Mouse (Mus musculus) hematopoietic stem cell, adult 5-6 weeks (primary cell): Measurements from ENCODE around the gene Doc2b. TPM values are rescaled to one million over a fixed set of nuclear protein-coding genes. Genes with fewer than 3 reads are reported as not detected.

Experiments
- ATAC-seq, 2 experiments: fragments of 125-278 bp in 1 of 2; replicated peaks in 1 of 2; 2 replicates each; pipeline ENCODE4 v1.8.0; 2016 to 2017; ENCODE audit warnings: inconsistent platforms in 2 of 2, mild to moderate bottlenecking in 2 of 2, moderate number of reproducible peaks in 2 of 2, low read depth in 1 of 2, moderate TSS enrichment in 1 of 2; ENCODE audit not compliant: low FRiP score in 2 of 2, poor library complexity in 2 of 2, severe bottlenecking in 2 of 2, insufficient read depth in 1 of 2, low TSS enrichment in 1 of 2
- total RNA-seq: library from RNA; stranded (forward); fragments of 172-1452, 232-1000 nt; gene quantifications from 2 replicates; pipeline ENCODE4 v1.2.3, GENCODE M21; 2017

Gene Doc2b
- total RNA-seq: 0.13 TPM in 1 of 2 replicates, not detected in the other

DNA sequence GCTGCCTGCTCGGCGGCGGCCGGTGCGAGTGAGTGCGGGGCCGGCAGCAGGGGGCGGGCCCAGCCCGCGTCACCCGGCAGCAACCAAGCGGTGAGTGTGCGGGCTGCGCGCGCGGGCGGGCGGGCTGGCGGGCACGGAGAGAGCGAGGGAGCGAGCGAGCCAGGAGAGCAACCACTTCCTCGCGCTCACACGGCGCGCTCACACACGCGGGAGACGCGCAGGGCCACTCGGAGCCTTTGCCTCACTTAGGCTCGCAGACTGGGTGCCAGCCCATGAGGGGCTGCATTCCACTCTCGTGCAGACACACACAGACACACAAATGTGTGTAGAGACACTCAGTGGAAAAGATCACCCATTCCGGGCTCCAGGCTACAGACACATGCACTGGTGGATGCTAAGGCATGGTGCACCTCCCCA is at the start of gene Doc2b:
Gene Doc2b (minus strand): TSS at position 21 of the 417 bp plus-strand sequence.
- peak in 1 of 2 experiments; percentile 40; a peak in 1 of 4 replicates for ATAC-seq

DNA sequence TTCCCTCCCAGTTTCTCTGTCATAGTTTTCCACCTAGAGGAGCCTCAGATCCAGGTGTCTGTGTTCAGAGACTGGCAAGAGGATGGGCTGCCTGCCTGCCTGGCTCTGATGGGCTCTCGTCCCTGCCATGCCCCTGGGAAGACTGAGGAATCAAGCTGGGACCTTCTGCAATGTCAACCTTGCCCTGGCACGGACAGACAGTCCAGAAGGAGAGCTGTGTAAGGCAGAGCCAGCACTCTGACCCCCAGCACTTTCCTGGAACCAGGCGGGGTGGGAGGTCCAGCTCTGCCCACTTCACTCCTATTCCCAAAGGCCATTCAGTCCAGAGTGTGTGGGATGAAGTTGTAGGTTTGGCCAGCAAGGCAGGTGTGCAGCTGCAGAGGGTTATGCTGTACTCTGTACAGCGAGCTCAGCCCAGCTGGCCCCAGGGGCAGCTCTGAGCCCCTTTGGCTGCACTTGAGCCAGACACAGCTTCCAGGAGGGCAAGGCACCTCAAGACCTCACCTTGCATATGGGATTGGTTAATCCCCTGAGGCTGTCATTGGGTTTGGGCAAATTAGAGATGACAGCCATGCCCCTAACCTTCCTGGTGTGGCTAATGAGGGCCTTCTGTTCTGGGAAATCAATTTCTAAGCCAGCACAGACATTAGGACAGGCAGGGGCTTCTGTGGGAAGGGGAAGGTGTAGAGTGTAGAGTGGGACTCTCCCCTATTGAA is 47.2 kb upstream of the Doc2b start:
- ATAC-seq: no peak

DNA sequence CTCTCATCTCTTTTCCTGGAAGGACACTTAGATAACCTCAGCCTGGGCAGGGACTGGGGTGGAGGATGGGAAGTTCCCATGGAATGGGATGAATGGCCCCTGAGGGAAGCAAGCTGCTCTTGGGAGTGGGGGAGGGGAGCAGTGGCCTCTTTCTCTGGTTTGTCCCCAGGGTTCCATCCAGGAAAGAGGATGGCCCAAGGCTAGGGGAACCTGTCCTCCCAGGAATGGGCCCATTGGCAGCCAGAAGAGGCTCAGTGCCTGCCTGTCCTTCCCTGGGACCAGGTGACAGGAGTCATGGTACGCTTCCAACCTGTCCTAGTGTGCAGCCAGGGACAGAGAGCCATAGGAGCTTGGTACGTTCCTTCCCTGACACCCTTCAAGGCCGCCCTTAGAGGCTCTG is 45.7 kb upstream of the Doc2b start:
- ATAC-seq: no peak

DNA sequence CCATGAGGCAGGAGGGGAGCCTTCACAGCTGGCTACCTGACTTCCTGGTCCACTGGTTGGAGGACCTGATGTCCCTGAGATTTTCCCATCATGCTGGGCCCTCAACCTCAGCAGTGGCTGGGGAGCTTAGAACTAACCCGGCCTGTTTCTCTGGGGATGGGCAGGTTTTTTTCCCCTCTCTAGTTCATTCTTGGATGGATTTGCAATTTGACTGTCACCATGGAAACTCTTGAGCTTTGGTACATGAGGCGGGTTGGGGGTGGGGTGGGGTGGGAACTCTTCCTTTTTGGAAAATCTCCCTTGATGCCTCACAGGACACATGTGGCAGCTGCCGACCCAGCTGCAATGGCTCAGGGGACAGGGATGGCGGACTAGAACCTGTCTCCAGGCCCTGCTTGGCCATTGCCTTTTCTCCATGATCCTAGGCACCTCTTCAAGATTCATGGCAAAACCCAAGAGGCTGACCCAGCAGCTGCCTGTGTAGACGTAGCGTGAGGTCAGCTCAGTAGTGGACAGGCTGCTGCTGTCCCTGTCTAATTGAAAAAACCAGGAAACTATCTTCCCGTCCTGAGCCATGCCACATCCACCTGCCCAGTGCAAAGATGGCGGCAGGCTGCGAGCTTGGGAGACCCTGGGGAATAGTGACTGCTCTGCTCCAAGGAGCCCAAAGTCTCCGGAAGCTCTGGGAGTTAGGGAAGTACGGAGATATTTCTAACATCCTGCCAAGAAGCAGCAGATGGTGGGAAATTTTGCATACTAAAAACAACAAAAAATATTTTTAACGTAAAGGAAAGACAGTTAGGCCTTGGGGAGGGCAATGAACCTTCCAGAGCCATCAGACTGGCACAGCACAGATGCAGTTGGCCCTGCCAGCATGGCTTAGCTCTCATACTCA is 43.9 kb upstream of the Doc2b start:
- no peak for ATAC-seq

DNA sequence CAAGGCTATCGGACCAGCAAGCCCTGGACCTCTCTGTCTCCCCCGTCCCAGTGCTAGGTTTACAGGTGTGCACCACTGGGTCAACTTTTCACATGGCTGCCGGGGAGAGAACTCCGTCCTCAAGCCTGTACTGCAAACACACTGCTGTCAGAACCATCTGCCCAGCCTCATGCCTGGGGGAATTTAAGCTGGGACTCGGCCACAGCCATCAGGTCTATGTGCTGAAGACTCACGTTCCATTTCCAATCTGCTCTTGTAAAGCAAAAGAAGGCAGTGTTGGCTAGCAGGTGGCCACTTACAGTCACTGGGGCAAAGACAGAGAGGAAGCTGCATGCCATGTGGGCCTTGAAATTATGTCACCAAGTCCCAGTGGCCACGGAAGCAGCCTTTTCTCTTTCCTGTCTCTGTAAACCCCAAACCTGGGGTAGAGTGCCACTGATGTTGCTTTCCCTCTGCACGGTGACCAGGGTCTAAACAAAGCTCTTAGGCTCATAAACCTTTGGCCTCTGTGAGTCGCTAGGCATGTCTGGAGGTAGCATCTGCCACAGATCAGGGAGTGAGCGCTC is 43.1 kb upstream of the Doc2b start:
- ATAC-seq: peak; percentile 59 to 73

- no peak; a peak in 1 of 4 replicates for ATAC-seq
Measured at GRCm38 (mm10) chr11:75836240-75836610, 40.4 kb upstream of the Doc2b start.

GRCm38 (mm10) chr11:75835587-75836239 is 39.9 kb upstream of the Doc2b start:
- ATAC-seq: peak; percentile 20 to 52; a peak in 3 of 4 replicates

GRCm38 (mm10) chr11:75833081-75833480 is 37.2 kb upstream of the Doc2b start:
- ATAC-seq: no peak

- ATAC-seq: no peak
Measured at GRCm38 (mm10) chr11:75830386-75830785, 34.5 kb upstream of the Doc2b start.

- no peak for ATAC-seq
Measured at GRCm38 (mm10) chr11:75827414-75827813, 31.6 kb upstream of the Doc2b start.

- no peak for ATAC-seq
Measured at GRCm38 (mm10) chr11:75823506-75823905, 27.7 kb upstream of the Doc2b start.

GRCm38 (mm10) chr11:75813085-75813484 is 17.2 kb upstream of the Doc2b start:
- no peak for ATAC-seq

- ATAC-seq: no peak
Measured at GRCm38 (mm10) chr11:75811900-75812299, 16.1 kb upstream of the Doc2b start.

DNA sequence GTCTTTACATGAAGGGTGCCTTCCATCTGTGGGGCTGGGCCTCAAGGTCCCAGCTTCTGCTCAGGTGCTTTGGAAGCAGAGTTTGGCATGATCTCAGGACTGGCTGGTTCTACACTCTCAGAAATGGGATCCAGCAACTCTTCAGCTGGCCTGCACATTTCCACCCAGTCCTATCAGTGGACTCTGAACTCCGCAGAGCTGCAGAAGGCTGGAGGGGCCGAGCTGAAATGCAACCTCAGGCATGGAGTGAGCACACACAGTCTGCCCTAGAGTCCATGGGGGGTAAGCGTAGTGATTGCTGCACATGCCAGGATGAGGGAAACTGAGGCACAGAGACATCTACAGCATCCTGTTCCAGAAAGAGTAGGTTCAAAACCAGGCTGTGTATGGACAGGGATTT is 14.7 kb upstream of the Doc2b start:
- ATAC-seq: no peak

DNA sequence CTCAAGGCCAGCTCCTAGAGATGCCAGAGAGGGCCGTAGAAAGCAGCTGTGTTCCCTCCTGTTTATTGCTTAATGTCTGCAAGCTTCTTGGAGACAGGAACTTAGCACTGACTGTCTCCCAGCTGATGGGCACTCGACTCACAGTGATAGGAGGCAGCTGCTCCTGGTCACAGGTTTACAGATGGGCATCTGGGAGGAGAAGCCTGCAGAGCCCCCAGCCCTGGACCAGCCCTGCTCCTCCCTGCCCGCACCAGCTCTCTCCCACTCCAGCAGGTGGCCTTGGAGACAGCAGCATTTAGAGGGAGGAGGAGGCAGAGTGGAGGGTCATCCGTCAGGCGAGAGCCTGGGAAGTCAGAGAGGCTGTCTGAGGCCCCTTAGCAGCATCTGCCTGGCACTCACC is 11.6 kb upstream of the Doc2b start:
- ATAC-seq: no peak

DNA sequence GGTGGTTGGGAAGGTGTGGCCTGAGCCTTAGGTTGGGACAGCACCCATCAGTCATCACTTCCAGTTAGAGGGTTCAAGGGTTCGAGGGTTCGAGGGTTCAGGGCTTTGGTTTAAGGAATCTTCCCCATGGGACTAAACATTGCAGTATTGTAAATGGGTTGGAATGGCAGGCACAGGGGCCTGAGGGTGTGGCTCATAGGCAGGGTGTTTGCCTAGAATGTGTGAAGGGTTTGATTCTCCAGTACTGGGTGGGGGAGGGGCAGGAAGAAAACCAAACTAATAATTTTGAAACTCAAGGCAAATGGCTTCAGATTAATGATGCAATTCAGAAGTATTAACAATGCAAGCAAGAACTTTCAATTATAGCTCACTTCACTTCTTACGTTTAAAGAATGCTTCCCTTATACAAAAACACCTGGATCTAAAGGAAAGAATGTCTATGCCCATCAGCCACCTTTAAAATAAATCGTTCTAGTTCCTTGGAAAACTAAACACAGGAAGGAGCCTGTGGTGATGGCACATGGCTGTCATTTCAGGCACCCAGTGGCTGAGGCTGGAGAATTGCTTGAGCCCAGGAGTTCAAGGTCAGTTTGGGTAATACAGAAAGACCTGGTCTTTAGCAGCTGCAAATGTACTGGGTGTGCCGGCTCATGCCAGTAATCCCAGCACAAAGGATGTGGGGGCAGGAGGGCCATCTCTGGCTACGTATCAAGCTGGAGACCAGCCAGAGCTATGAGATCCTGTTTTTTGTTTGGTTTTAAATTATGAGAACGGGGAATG is 6.1 kb upstream of the Doc2b start:
- ATAC-seq: no peak

- no peak for ATAC-seq
Measured at GRCm38 (mm10) chr11:75801369-75801768, 5.5 kb upstream of the Doc2b start.
